Mouse (Mus musculus) heart, postnatal 0 days (tissue): ENCODE results near the gene Stx1a. TPM values are rescaled to one million over a fixed set of nuclear protein-coding genes. Genes with fewer than 3 reads are reported as not detected.

Experiments
- ATAC-seq: fragments of 200-750 bp; cut with Nextera tagmentation; 2 replicates; pipeline ENCODE4 v1.8.0; 2017; ENCODE audit warnings: low read depth, moderate number of reproducible peaks, moderate library complexity; ENCODE audit not compliant: insufficient read depth
- DNase-seq: peaks from one replicate; pipeline ENCODE4 v3.0.0-alpha.2; 2016; ENCODE audit warnings: low spot score
- H3K27ac ChIP-seq: fragments of 300-500 bp; sonication (generic); 2 replicates; pipeline ENCODE4 v1.5.1; 2014; ENCODE audit warnings: low read depth, mild to moderate bottlenecking
- H3K27me3 ChIP-seq: fragments of 300-500 bp; sonication (generic); 2 replicates; pipeline ENCODE4 v1.6.1; 2014; ENCODE audit warnings: low read length, mixed read lengths; ENCODE audit not compliant: control insufficient read depth, insufficient read depth
- H3K36me3 ChIP-seq: fragments of 300-500 bp; sonication (generic); replicated peaks from 2 replicates; pipeline ENCODE4 v1.6.1; 2014; ENCODE audit warnings: low read length, mixed read lengths; ENCODE audit not compliant: control insufficient read depth, insufficient read depth
- H3K4me1 ChIP-seq: fragments of 300-500 bp; sonication (generic); 2 replicates; pipeline ENCODE4 v1.6.1; 2014; ENCODE audit warnings: antibody characterized with exemption; ENCODE audit not compliant: control insufficient read depth, insufficient read depth
- H3K4me2 ChIP-seq: fragments of 300-500 bp; sonication (generic); 2 replicates; pipeline ENCODE4 v1.6.1; 2014; ENCODE audit warnings: low read depth, mild to moderate bottlenecking, low read length, moderate library complexity
- H3K4me3 ChIP-seq: fragments of 300-500 bp; sonication (generic); 2 replicates; pipeline ENCODE4 v1.5.1; 2014; ENCODE audit warnings: low read depth, low read length
- H3K9ac ChIP-seq: fragments of 300-500 bp; sonication (generic); replicated peaks from 2 replicates; pipeline ENCODE4 v1.6.1; 2014; ENCODE audit warnings: low read depth, low read length, mixed read lengths
- H3K9me3 ChIP-seq: fragments of 300-500 bp; sonication (generic); replicated peaks from 2 replicates; pipeline ENCODE4 v1.6.1; 2016; ENCODE audit warnings: low read length; ENCODE audit not compliant: control insufficient read depth
- CTCF ChIP-seq: IDR thresholded peaks from 2 replicates; pipeline ENCODE4 v1.5.1; 2016; ENCODE audit warnings: antibody characterized with exemption, control low read depth, low read depth
- EP300 ChIP-seq: IDR thresholded peaks from 2 replicates; pipeline ENCODE4 v1.6.1; 2016; ENCODE audit warnings: antibody characterized with exemption, low read depth
- WGBS: fragments of 180-500 bp; shearing (Covaris S2); extraction: QIAGEN DNeasy Blood & Tissue Kit; methylation state at CpG from one replicate; pipeline ENCODE4 v1.1.7; 2014; 5-methylcytosine and 5-hydroxymethylcytosine counted together
- polyA plus RNA-seq: library from polyadenylated mRNA; unstranded; fragments of >200 nt; fragmentation: Nextera tagmentation; extraction: Ambion mirVana; gene quantifications from 2 replicates; pipeline ENCODE4 v1.2.1, GENCODE M21; 2015
- total RNA-seq: library from RNA; depleted of rRNA; stranded (reverse); fragments of >200 nt; gene quantifications from 2 replicates; pipeline ENCODE4 v1.2.3, GENCODE M21; 2014; ENCODE audit warnings: low replicate concordance

Gene Stx1a
- total and polyA plus RNA-seq, 2 experiments from 2014 or later, result 2.3 to 2.5 TPM

DNA sequence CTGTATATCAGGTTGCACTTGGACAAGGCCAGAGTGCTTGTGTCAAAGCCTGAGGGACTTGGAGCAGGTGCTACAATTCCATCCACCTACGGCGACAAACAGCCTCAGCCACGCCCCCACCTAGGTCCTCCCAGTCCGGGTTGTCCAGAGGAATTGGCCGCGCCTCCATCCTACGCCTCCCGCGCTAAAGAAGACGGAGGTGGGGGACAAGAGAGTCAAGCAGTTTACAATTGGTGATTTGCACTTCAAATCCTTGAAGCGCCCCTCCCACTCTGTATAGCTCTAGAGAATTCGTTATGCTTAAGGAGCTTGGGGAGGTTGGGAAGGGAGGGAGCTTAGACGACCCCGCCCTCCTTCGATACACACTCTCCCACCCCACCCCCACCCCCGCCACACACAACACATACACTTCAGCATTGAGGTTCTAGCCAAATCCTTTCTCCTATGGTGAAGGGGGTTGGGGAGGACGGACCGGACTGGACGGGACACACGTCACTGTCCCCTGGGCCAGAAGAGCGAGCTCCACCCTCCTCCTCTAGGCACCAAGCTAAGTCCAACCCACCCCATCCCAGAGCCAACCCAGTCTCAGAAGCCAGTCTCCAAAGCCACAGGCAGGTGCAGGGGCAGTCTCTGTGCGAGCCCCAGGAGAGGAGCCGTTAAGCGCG lies 37.5 kb upstream of the Stx1a start, which contains the start of gene Cldn3:
Gene Cldn3 (plus strand): TSS at position 582 of the 665 bp plus-strand sequence.
- Histone ChIP-seq H3K27me3 (peaks cover 59% of the 10 kb centered on the region), H3K36me3 (no peaks in the 10 kb centered on the region), H3K9me3 (no peaks in the 10 kb centered on the region), H3K27ac (no peak within 1 kb of the TSS), H3K9ac (no peak within 1 kb of the TSS), H3K4me3 (peak within 1 kb of the TSS; percentile 27), H3K4me2 (peak within 1 kb of the TSS; percentile 39), H3K4me1 (no peaks in the 10 kb centered on the region)
- TF ChIP-seq EP300 (no peak), CTCF (no peak)
- ATAC-seq (peak; percentile 67), DNase-seq (peak; percentile 26)
- WGBS, result 2% methylated on average over 25 of the region's 25 CpGs

DNA sequence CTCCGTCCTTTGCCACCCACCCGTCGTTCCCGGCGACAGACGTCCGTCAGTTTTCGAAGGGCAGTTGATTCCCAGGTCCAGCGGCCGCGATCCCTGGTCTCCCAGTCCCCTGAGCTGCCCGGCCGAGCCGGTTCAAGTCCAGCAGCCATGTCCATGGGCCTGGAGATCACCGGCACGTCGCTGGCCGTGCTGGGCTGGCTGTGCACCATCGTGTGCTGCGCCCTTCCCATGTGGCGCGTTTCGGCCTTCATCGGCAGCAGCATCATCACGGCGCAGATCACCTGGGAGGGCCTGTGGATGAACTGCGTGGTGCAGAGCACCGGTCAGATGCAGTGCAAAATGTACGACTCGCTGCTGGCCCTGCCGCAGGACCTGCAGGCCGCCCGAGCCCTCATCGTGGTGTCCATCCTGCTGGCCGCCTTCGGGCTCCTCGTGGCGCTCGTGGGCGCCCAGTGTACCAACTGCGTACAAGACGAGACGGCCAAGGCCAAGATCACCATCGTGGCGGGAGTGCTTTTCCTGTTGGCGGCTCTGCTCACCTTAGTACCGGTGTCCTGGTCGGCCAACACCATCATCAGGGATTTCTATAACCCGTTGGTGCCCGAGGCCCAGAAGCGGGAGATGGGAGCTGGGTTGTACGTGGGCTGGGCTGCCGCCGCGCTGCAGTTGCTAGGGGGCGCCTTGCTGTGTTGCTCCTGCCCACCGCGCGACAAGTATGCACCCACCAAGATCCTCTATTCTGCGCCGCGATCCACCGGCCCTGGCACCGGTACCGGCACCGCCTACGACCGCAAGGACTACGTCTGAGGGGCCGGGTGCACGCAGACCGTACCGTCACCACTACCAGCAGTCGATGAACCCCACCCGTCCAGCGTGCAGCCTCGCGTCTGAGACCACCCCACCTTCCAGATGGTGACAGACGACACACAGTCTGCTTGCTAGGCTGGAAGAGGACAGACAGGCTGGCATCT lies 36.7 kb upstream of the Stx1a start:
- ATAC-seq, result peak; percentile 10; the same call in 1 of the 2 replicates
- no peak for TF ChIP-seq EP300
- TF ChIP-seq CTCF, result no peak
- Histone ChIP-seq H3K9ac (no peak overlapping the region), H3K9me3 (no peaks in the 10 kb centered on the region), H3K4me1 (no peaks in the 10 kb centered on the region), H3K27ac (no peak overlapping the region), H3K36me3 (no peaks in the 10 kb centered on the region), H3K4me3 (peak overlapping the region; percentile 27), H3K27me3 (peaks cover 62% of the 10 kb centered on the region), H3K4me2 (peak overlapping the region; percentile 39)
- no peak for DNase-seq
- WGBS, result 5% methylated on average over 78 of the region's 79 CpGs

DNA sequence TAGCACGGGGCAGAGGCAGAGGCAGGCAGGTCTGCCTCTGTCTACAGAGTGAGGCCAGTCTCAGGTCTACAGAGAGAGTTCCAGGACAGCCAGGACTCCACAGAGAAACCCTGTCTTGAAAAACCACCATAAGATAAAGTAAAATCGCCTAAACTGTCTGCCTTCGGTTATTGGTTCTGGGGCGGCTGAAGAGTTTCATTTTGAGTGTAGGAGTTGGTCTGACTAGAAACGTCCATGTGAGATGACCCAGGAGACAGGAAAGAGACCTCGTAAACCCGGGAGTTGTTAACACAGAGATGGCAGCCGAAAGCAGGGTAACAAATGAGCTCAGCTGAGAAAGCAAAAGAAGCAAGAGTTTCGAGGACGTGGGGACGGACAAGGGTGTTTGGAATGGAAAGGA lies 34.1 kb upstream of the Stx1a start:
- no peak for TF ChIP-seq CTCF
- TF ChIP-seq EP300, result no peak
- H3K36me3 ChIP-seq, result no peaks in the 10 kb centered on the region
- no peak overlapping the region for H3K27ac ChIP-seq
- no peaks in the 10 kb centered on the region for H3K4me1 ChIP-seq
- no peak overlapping the region for H3K4me2 ChIP-seq
- ATAC-seq (no peak), DNase-seq (no peak)
- H3K4me3 ChIP-seq, result no peak overlapping the region
- 59% methylated on average over 11 of the region's 11 CpGs for WGBS
- H3K27me3 ChIP-seq, result peaks cover 57% of the 10 kb centered on the region
- no peaks in the 10 kb centered on the region for H3K9me3 ChIP-seq
- no peak overlapping the region for H3K9ac ChIP-seq

DNA sequence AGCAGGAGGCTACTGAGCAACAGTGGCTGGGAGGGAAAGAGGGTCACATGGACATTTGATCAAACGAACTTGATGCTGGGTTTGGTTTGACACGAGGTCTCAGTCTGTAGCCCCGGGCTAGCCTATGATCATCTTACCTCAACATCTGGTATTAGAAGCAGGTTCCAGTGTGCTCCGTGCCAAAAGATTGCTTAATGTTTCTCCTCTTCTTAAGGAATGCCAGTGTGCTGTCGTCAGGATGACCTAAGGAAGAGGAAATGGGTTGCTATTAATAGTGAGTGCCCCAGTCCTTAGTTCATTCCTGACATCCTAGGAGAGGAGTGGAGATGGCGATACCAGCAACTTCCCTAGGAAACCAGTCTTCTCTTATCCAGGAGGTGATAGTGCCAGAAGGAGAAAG lies 33.5 kb upstream of the Stx1a start:
- H3K36me3 ChIP-seq, result no peaks in the 10 kb centered on the region
- no peak overlapping the region for H3K4me2 ChIP-seq
- no peaks in the 10 kb centered on the region for H3K4me1 ChIP-seq
- peaks cover 52% of the 10 kb centered on the region for H3K27me3 ChIP-seq
- no peak overlapping the region for H3K27ac ChIP-seq
- H3K4me3 ChIP-seq, result no peak overlapping the region
- TF ChIP-seq CTCF, result no peak
- no peak for TF ChIP-seq EP300
- 38% methylated on average over 6 of the region's 6 CpGs for WGBS
- ATAC-seq (no peak; the same call in 1 of the 2 replicates), DNase-seq (peak; percentile 34)
- no peak overlapping the region for H3K9ac ChIP-seq
- no peaks in the 10 kb centered on the region for H3K9me3 ChIP-seq

DNA sequence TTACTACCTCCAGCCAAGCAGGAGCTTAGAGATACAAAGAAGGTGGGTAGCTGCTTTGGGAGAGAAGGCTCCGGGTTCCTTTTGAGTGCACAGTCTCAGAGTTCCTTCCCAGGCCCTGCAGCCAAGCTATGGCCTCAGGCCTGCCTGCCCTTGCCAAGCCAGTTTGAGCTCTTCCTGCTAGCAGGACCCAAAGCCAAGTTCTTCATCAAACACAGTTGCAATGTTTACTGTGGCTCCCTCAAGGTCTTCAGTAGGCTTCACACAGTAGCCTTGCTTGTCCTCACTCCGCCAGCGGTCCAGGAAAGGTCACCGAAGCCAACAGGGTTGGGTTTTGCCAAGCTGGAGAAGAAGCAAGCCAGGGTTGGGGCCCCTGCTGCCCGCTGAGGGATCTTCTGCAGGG lies 30.7 kb upstream of the Stx1a start:
- TF ChIP-seq CTCF, result no peak
- TF ChIP-seq EP300, result no peak
- Histone ChIP-seq H3K4me2 (no peak overlapping the region), H3K9me3 (no peaks in the 10 kb centered on the region), H3K27ac (no peak overlapping the region), H3K4me3 (no peak overlapping the region), H3K36me3 (no peaks in the 10 kb centered on the region), H3K9ac (no peak overlapping the region), H3K4me1 (no peaks in the 10 kb centered on the region), H3K27me3 (peaks cover 23% of the 10 kb centered on the region)
- DNase-seq (no peak), ATAC-seq (no peak)
- WGBS, result 83% methylated on average over 5 of the region's 5 CpGs
